Mouse (Mus musculus) frontal cortex, adult 2 months (tissue): ENCODE measurements around the gene Prim1. TPM values are rescaled to one million over a fixed set of nuclear protein-coding genes. Genes with fewer than 3 reads are reported as not detected.

Source experiments
- DNase-seq, 2 experiments: peaks; one replicate each; pipeline ENCODE4 v3.0.0; 2022; ENCODE audit warnings: low spot score in 1 of 2; ENCODE audit errors: extremely low spot score in 1 of 2
- polyA plus RNA-seq: library from polyadenylated mRNA; depleted of rRNA; stranded (reverse); fragments of >200 nt; gene quantifications from 2 replicates; pipeline ENCODE4 v1.2.3, GENCODE M21; 2012; rRNA removed

Prim1 gene
- polyA plus RNA-seq: 9.5 and 9.9 TPM in 2 replicates

DNA sequence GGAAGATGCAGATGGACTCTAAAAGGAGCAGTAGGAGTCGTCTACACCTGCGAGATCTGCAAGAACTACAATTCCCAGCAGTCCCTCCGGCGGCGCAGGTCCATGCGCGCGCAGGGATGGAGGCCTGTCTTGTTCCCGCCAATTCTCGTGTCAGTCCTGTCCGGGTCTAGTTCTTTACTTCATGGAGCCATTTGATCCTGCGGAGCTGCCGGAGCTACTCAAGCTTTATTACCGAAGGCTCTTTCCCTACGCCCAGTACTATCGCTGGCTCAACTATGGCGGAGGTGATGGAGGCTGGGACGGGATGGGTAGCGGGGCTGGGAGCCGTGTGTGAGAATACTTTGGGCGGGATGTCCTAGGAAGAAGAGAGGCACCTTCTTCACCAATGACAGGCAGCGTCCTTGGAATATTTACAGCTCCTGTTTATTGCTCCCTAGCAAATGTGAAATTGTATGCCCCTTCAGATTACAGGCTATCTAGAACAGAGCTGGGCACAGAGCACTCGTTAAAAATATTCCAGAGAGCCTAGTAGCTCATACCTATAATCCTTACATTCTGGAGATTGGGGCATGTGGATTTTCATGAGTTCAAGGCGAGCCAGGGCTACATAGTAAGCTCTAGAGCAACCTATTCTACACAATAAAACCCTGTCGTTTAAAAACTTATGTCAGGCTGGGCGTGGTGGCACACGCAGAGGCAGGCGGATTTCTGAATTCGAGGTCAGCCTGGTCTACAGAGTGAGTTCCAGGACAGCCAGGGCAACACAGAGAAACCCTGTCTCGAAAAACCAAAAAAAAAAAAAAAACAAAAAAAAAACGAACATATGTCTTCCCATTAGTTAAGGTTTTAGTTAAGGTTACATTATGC is at the start of gene Prim1:
Prim1 (plus strand) TSS at position 101 of the 867 bp plus-strand sequence.
- peak; percentile 67 to 86 for DNase-seq

DNA sequence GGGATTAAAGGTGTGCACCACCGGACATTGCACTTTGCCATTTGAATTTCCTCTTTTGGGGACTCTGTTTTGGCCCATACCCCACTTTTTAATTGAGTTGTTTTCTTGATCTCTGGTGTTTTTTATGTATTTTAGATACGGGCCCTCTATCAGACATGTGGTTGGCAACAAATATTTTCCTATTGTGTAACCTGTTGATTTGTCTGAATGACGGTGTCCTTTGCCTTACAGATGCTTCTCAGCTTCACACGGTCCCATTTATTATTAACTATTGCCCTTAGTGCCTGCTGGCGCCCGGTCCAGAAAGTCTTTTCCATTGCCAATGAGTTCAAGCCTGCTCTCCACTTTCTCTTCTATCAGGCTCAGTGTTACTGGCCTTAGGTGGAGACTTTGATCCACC is 48.5 kb upstream of the Prim1 start:
- DNase-seq: no peak

DNA sequence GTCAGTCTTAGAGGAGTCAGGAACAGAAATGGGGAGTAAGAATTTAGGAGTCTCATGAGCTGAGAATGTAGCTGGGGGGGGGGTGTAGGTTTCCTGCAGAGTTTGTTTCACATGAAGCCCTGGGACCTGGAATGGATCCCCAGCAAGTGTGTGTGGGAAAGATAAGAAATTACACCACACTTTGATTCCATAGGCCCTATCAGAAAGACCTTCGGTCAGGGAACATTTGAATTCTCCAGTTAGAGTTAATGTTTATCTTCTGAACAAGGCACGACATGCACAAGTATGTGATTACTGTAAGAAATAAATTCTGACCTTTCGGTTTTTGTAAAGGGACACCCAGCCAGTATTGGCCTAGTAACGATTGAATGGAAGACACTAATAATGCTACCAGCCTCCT is 45.1 kb upstream of the Prim1 start:
- DNase-seq: no peak

DNA sequence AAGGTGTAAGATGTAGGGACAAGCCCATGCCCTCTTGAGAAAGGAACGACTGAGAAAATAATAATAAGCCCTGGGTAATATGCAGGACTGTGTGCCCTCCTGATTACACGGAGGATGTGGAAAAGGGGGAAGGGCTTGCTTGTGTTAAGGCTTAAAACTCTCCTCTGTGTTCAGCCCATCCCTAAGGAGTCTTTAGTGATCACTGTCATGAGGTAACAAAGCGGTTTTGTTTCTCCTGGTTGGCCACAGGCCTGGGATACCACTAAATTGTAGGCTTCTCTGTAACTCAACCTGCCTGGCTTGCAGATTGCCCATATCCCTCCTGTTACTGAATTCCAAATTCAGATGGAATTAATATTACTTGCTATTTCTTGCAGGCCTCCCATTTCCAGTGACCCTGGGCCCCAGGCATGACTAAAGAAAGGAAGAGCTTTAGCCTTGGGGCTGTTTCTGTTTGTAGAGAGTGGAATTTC is 44.6 kb upstream of the Prim1 start:
- DNase-seq: no peak

DNA sequence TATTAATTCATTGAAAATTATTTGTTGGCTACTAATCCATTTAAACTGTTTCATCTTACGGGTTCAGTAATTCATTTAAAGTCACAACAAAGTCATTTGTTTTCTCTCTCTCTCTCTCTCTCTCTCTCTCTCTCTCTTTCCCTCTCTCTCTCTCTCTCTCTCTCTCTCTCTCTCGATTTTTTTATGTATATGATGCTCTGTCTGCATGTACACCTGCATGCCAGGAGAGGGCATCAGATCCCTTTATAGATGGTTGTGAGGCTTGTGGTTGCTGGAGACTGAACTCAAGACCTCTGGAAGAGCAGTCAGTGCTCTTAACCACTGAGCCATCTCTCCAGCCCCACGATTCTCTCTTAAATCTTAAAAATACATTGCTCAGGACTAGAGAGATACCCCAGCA is 43.8 kb upstream of the Prim1 start:
- DNase-seq: no peak

DNA sequence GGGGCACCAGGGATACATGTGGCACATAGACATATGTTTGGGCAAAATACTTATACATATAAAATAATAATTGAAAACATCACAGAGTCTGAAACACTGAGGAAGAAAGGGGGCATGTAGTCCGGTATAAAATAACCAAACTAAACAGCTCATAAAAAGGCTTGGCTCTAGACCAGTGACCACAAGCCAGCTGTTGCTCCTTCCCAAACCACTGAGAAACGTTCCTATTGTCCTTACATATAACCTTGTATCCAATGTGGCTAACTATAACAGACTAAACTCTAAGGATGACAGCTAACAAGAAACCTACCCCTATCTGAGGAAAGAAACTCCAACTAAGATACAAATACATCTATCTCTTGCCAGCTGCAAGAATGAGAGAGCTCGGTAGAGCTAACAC is 40.9 kb upstream of the Prim1 start:
- no peak for DNase-seq

DNA sequence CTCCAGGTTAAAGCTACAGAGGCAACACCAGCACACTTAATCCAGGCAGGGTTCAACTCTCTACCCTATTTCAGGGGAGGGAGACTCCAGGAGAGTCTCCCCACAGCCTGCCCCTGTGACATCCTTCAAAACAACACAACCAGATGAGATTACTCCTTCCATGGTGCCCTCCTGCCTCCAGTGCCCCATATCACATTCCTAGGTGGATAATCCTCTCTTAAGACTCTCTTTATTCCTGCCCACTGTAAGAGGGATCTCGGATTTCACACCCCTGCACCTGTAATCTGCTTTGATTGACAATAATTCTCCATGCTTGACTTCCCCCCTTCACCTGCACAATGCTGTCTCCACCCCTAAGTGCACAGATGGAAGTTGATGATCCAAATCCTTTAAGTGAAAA is 39.5 kb upstream of the Prim1 start:
- DNase-seq: no peak

DNA sequence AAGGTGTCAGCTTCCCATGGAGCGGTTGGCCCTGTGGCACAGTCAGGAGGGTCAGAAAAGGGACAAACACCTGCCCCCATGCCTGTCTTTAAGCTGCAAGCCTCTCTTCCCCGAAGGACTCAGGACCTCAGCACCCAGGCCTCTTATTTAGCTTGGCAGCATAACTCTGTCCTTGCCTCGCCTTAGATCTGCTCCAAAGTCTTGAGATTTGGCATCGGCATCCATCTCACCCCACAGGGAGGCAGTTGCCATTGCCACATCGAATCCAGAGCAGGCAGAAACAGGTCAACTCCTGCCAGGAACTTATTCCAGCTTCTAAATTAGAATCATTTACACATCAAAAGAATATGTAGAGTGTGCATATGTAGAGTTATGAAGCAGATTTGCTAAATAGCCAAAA is 30.3 kb upstream of the Prim1 start:
- DNase-seq: peak; percentile 4 to 33

DNA sequence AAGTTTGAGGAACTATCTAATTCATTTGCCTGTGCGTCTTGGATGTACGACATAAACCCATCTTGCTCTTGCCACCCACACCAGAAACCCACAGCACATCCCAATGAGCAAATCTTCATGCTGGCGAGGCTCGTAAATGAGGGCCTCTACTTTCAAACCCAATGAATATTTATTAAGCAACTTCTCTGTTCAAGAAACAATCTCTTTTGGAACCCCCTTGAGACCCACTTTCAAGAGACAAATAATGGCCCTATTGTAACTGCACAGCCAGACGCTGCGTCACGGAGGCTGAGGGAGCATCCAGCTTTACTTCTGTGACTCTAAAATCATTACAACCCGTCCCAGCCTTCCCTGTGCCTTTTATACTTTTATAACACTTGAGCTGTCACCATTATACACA is 29.4 kb upstream of the Prim1 start:
- DNase-seq: peak in 1 of 2 experiments; percentile 6

DNA sequence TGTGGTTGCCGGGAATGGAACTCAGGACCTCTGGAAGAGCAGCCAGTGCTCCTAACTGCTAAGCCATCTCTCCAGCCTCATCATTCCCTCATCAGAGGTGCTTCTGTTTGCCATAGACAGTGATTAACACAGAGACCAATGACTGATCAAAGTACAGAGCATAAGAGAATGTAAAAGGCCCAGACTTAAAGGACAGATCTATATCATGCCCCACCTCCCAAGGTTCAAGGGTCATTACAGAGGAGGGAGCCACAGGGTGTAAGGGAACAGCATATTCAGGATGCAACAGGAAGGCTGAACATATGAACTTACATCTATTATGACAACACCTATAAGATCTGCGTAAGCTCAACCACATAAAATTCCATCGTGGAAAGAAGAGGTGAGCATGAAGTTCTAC is 18.3 kb upstream of the Prim1 start:
- no peak for DNase-seq

DNA sequence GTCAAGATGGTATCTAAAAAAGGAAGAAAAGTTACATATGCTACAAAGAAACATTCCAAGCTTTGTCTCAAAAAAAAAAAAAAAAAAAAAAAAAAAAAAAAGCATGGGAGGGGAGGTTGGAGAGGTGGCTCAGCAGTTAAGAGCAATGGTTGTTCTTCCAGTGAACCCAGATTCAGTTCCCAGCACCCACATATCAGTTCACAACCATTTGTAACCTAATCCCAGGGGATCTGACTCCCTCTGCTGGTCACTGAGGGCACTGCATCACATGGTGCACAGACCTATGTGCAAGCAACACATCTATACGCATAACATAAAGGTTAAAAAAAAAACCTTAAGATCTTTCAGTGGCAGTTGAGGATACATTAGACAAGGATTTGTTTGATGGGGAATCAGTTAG is 16.7 kb upstream of the Prim1 start:
- no peak for DNase-seq

DNA sequence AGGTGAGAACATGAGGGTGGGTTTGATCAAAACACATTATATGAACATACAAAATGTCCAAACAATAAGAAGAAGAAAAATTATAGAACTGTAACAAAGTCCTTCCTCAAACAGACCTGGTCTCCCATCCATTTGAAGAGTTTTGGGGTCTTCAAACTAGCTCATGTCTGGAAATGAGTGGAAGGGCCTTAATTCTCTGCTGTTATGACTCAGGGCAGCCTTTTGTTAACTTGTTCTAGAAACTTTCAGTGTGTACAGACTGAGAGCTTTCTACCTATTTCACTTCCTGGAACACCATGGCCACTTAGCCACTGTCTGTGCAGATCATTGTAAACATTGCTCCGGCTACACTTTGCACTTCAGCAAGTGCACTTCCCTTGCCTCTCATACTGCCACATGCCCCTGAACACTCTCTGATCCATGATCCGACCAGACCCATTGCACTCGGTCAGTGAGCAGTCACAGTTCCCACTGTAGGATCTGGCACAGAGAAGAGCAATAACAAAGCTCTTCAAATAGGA is 11.6 kb upstream of the Prim1 start:
- DNase-seq: no peak

DNA sequence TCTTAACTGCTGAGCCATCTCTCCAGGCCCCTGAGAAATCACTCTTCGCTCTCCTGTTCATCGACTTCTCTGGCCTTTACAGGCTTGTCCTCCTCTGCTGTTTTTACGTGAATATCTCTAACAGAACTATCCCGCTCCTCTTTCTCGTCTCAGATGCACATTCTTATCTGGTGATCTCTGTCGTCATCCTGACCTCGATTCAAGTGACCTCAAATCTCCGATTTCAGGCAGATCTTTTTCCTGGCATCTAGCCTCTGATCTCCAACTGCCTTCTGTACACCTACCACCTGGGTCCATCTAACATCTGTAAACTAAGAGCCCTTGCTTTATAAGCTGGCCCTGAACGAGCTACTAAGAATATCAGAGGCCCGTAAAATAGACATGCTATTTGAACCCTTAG is 10.1 kb upstream of the Prim1 start:
- DNase-seq: no peak

DNA sequence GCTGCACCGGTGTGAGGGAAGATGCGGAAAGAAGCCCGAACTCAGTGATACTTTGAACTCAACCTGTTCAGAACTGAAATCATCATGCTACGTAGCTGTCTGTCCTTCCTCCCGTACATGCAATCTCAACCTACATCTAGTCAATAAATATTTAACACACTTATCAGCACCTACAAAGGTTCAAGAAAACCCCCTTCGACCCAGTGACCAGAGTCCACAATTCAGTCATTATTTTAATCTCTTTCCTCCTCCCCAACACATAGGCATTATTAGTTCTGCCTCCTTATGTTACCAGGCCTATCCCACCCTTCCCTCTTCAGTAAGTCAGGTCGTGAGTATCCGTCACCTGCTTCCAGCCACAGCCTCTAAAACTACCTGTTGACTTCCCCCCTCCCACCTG is 9.5 kb upstream of the Prim1 start:
- no peak for DNase-seq

DNA sequence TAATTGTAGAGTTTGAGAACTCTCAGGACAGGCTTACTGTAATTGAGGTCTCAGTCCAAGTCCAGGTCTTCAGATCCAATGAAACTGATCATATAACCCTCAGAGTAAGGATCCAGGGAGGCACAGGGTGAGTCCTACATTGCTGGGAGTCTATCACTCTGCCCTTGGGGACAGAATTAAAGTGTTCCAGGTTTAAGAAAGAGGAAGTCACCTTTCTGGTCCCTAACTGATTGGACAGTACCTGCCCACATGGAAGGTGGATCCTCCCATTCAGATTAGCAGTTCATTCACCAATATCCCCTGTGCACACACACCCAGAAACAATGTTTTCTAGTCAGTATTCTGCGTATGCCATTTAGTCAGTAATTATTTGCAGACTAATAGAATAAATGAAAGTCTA is 7.5 kb upstream of the Prim1 start, which contains the start of gene Hsd17b6:
Hsd17b6 (minus strand) TSS at position 166 of the 400 bp plus-strand sequence.
- DNase-seq: no peak

DNA sequence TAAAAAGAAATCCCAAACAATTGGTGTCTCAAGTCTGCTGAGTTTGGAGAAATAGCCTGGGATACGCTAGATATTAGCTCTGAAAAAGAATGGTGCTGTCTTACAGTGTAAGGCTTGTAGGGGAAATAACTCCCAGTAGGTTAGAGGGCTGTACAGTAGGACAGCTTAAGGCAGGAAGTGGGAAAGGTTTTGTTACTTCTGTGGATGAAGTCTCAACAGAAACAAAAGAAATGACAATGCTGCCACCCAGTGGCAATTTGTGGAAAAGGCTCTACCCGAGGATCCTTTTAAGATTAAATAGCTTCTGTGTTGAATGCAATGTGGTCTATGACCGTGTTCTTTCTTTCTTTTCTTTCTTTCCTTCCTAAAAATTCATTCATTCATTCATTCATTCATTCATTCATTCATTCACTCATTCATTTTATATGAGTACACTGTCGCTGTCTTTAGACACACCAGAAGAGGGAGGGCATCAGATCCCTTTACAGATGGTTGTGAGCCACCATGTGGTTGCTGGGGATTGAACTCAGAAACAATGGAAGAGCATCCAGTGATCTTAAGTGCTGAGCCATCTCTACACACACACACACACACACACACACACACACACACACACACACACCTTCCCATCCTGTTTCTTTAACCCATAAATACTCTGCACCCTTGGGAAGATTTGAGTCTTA is 6.6 kb upstream of the Prim1 start:
- DNase-seq: peak; percentile 39 to 94

DNA sequence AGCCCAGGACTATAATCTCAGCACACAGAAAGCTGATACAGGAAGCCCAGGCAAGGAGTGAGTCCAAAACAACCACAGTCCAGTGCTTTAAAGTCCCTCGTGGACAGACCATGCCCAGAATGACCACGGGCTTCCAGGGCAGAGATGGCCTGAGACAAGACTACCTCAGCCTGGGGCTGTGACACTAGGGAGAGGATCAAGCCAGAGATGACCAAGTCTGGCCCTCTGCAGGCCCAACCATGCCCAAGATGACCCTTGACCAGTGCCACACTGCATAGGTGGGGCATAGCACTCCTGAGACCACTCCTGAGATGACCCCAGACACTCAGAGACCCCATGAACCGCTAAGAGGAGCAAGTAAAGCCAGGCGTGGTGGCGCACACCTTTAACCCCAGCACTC is 5.2 kb upstream of the Prim1 start:
- DNase-seq: no peak

DNA sequence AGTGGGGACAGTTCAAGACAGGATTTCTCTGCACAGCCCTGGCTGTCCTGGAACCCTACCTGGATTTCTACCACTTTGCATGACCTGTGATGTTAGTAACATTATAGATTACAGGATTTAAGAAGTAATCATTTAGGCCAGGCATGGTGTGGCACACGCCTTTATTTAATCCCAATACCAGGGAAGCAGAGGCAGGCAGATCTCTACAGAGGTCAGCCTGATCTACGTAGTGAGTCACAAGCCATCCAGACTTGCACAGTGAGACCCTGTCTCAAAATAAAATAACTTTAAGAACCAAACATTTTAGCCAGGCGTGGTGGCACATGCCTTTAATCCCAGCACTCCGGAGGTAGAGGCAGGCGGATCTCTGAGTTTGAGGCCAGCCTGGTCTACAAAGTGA is 7.2 kb downstream of the Prim1 start:
- DNase-seq: no peak

DNA sequence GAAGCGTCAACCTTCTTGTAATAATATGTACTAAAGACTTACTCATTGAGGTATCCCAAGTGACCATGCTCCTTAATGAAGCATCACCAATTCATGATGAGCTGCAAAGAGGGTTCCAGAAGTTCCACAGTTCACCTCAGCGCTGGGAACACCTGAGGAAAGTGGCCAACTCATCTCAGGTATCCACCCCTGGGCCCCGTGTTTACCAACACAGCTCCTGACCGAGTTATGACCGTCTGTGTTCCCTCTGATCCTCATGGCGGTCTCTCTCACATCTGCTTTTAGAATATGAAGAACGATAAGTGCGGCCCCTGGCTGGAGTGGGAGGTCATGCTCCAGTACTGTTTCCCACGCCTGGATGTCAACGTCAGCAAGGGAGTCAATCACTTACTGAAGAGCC is 8.5 kb downstream of the Prim1 start:
- DNase-seq: no peak

DNA sequence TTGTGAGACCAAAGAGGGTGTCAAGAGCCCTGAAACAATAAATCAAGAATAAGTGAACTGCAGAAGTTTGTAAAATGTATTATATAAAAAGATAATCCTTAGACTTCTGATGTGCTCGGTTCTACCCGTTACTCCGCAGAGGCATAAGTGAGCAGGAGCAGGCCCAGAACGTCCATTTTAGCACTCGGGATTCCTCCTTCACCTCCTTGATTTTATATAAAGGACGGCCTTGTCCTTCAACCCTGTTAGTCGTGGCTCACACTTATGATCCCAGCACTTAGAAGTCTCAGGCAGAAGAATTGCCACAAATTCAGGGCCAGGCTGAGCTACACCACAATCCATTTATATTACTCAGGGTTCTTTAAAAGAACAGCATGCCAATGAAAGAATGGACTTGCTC is 15.0 kb downstream of the Prim1 start:
- no peak for DNase-seq

DNA sequence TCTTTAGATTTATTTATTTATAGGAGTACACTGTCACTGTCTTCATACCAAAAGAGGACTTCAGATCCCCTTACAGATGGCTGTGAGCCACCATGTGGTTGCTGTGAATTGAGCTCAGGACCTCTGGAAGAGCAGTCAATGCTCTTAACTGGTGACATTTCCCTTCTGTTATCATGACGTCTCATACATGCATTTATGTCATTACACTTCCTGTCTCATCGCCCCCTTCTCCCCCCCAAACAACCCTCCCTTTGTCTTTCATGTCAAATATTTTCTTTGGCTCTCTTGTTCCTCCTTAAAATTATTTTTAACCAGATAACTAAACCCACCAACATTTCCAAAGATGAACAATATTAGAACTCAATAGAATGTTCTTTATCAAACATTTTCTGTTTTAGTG is 15.9 kb downstream of the Prim1 start:
- no peak for DNase-seq
